Mouse (Mus musculus) urinary bladder, postnatal 14 days (tissue): ENCODE measurements around the gene Colgalt1.

ENCODE experiments used
- DNase-seq: peaks from one replicate; pipeline ENCODE4 v3.0.0; 2021; ENCODE audit warnings: low spot score

The Colgalt1 gene

DNA sequence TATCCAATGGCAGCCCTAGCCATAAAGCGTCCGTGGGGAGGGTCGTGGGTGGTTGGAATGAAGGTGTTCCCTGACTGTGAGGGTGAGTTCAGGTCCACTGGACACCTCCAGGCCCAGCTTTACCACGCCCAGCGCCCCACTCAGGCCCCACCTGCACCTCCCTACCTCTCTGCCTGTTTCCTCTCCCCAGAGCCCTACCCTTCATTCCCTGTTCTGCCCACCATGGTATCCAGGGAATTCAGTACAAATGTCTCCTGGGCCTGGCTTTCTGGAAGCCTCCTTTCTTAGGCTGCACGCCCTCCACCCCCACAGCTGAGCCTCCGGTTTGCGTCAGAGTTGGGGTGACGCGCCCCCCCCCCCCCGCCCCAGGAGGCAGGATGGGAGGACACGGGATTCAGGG lies 59.4 kb downstream of the Colgalt1 start:
- DNase-seq, result no peak

DNA sequence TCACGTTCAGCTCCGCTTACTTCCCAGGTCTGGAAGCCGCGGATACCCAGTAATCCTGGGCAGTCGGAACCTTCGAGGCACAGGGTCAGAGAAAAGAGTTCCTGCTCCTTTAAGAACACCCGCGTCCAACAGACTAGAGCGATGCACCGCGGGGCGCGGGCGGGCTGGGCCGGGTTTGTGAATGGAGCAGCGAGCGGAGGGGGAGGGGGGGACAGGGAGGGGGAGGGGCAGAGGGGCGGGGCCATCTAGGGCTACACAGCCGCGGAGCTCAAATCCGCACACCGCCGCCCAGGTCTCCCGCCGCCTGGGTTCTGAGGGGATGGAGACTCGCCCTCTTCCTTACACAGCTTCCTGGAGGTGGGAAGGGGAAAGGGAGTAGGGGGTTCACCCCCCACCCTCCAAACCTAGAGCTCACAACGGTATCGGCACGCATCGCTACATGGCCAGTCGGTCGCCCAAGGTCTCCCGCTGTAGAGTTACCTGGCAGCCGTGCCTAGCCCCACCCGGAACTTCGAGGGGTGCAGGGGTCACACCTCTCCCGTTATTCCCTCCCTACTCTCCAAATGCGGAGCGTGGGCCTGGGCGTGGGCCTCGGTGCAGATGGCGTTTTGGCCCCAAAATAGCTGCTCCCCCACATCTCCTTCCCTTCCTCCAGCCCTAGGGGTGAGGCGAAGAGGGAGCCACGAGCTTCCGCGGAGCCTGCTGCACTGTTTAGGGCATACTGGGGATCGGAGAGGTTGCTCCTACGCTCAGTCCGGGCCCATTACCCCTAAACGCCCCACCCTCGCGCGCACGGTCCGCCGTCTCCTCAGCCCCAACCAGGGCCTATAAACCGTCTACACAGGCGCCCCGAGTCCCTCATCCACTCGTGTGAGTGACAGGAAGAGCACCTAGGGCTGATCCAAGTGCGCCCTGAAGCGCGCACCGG lies 60.1 kb downstream of the Colgalt1 start:
- no peak for DNase-seq

DNA sequence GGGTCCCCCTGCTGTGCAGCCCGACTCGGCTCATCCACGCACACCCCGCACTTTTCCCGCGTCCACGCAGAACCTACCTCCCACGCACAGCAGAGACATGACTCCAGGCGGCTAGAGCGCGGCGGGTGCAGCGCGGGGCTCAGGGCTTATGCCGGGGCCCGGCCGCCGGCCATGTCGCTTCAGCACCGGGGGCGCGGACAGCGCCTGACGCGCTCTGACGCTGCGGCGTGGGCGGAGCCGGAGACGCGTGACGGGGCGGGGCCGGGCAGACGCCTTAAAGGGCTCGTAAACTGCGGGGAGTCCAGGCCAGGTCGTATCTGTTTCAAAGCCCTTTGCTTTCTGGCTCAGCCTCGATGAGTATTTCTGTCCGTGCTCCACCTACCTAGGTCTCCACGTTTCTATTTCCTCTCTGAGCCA lies 60.8 kb downstream of the Colgalt1 start, which contains the start of gene Unc13a:
Gene Unc13a (minus strand): TSS at position 209 of the 417 bp plus-strand sequence.
- DNase-seq, result peak; percentile 90

DNA sequence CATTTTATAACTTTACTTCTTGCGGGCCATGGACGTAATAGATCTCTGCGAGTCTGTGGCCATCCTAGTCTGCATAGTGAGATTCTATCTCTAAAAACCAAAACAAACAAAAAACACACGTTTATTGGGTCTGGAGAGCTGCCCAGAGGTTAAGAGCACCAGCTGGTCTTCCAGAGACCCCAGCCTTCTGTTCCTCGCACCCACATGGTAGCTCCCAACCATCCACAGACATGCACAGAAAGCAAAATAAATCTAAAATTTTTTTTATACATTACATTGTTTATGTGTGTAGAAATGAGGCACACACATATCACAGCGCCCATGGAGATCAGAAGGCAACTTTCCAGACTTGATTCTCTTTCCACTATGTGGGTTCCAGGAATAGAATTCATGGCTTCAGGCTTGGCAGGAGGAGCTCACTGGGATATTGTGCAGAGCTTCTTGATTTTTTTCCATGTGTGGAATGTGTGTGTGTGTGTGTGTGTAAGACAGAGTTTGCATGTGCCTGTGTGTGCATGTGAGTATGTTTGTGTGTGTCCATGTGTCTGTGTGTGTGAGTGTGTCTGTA lies 61.5 kb downstream of the Colgalt1 start:
- DNase-seq, result no peak

DNA sequence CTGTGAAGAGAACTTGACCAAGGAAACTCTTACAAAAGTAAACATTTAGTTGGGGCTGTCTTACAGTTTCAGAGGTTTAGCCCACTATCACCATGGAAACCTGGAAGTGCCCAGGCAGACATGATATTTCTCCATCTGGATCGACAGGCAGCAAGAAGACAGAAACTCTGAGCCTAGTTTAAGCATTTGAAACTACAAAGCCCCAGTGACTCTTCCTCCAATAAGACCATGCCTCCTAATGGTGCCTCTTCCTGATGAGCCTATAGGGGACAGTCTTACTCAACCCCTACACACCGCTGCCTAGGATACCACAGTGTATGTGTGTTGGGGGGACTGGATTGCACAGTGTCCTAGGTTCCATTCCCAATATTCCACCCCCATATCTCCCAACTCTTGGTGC lies 63.3 kb downstream of the Colgalt1 start:
- no peak for DNase-seq
